Mouse (Mus musculus): ENCODE results near the gene Prkar1a.
"Not testable (repeated sequence)": the region's sequence is repeated elsewhere in the genome, so short reads cannot be mapped to it uniquely, and the experiment has no call there.

The Prkar1a gene

GRCm38 (mm10) chr11:109641498-109642222, 7.5 kb upstream of the Prkar1a start:
- DNase-seq (ENCODE audit: low spot score): no peak

GRCm38 (mm10) chr11:109648510-109648909, 695 bp upstream of the Prkar1a start:
- no peak for DNase-seq (ENCODE audit: low spot score)

- DNase-seq (ENCODE audit: low spot score): peak; percentile 21
These were observed 933 bp downstream of the Prkar1a start for GRCm38 (mm10) chr11:109649975-109650701.

DNA sequence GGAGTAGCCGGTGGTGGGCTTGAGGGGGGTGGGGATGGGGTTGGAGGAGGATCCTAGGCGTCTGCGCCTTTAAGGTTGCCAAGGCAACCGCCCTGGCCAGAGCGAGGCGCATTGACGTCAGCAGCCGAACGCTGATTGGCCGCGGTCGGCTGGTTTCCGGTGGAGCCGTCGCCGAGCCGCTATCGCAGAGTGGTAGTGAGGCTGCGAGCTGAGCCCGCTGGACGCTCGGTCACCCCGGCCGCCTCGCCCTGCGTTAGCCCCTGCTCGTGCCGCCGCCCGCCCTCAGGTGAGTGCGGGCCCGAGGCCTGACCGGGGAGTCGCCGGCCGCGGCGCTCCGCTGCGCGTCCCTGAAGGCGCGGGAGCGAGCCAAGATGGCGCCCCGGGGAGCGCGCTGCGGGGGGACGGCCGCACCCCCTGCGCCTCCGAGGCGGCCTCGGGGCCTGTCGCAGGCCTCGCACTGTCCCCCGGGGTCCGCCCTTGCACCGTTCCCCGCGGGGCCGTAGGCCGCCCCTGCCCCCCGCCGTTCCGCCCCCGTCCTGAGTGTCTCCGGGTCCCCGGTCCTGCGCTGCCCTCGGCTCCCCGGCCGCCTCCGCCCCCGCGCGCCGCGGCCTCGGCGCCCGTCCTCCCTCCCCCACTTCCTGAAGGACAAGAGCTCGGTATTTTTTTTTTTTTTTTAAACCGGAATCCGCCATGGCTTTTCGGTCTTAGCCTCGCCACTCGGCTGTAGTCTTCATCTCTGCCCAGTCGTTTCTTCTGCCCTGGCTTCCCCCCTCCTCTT, 1.8 kb downstream of the Prkar1a start:
- DNase-seq (ENCODE audit: low spot score): peak; percentile 86

DNA sequence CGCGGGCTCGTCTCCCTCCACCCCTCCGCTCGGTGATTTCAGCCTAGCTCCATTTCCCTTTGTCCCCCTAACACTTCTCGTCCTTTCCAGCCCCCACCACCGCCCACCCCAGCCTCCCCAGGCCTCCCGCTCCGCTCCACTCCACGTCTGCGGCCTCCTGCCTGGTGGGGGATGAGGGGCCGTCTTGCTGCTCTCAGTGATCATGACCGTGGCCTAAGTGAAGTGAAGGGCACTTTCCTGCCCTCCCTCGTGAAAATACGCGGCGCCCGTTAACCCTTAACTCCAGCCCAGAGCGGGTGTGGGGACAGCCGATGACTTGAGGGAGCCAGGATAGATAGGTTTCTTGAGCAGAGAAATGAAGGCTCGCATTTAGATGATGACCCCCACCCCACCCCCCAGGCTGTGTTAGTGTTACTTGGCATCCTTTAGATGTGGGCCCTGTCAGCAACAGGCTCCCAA, 2.4 kb downstream of the Prkar1a start:
- no peak for DNase-seq (ENCODE audit: low spot score)

GRCm38 (mm10) chr11:109652505-109652904, 3.3 kb downstream of the Prkar1a start:
- DNase-seq (ENCODE audit: low spot score): no peak

DNA sequence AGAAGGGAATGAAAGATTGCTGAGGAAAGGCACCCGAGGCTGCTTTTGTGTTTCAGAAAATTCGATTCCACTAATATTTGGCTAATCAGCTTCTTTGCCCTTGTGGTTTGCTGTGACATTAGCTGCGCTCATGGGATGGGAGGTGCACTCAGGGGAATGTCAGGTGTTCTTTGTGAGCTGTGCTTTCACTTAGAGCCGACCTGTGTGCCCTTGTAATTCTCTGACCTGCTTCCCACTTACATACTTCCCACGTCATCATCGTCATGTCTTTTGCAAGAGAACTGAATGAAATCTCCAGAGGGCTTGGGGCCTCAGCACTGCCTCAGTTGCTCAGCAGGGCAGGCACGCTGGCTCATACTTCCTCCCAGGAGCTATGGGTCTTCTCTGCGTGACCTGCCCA, 4.0 kb downstream of the Prkar1a start:
- DNase-seq (ENCODE audit: low spot score): no peak

DNA sequence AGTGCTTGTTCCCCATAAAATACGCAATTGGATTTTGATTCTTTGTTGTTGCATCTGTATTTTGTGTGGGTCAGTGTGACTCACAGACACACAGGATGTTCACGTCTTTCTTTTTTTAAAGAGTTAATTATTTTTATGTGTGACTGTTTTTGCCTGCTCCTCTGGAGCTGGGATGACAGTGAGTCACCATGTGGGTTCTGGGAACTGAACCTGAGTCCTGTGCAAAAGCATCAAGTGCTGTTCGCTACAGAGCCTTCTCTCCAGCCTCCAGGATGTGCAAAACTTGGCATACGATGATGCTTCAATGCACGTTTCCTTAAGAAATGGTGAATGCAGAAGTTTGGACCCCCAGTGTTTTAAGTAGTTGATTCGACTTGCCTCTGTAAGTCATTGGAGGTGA, 5.4 kb downstream of the Prkar1a start:
- no peak for DNase-seq (ENCODE audit: low spot score)

GRCm38 (mm10) chr11:109656232-109656631, 7.0 kb downstream of the Prkar1a start:
- DNase-seq (ENCODE audit: low spot score): no peak

GRCm38 (mm10) chr11:109660526-109660925, 11.3 kb downstream of the Prkar1a start:
- DNase-seq (ENCODE audit: low spot score): not testable (repeated sequence)

GRCm38 (mm10) chr11:109664293-109664692, 15.1 kb downstream of the Prkar1a start:
- DNase-seq (ENCODE audit: low spot score): no peak

DNA sequence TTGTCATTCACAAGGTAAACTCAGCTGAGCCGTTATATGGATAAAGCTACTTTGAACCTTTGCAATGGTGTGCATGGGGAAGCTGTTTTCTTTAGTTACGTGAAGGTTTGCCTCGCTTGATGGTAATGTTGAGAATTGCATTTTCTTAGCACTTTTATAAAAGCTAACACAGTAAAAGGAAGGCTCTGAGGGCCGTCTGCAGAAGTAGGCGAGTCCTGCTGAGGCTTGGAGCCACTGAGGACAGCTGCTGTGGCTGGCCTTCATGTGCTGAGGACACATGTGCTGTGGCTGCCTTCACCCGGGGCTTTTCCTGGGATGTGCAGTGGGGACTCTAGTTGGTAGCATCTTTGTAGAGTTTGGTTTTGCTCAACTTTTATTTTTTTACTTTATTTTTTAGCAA, 16.2 kb downstream of the Prkar1a start:
- DNase-seq (ENCODE audit: low spot score): no peak

DNA sequence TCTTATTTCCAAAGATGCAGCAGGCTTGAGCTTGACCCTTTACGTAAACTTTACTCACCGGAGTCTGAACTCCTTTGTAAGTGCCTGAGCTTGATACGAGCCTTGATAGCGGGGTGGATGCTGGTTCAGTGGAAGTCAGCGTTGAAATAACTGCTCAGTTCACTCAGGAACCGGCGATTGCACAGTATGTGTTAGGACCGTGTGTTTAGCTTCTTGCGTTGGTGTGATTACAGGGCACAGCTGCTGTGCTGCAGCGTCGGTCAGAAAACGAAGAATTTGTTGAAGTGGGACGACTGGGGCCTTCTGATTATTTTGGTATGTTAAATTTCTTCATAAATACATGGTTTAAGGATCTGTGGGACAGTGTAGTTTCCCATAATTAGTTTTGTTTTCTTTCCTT, 17.2 kb downstream of the Prkar1a start:
- DNase-seq (ENCODE audit: low spot score): no peak

- no peak for DNase-seq (ENCODE audit: low spot score)
These were observed 18.2 kb downstream of the Prkar1a start for GRCm38 (mm10) chr11:109667371-109667770.

GRCm38 (mm10) chr11:109668115-109668725, 19.0 kb downstream of the Prkar1a start:
- no peak for DNase-seq (ENCODE audit: low spot score)

GRCm38 (mm10) chr11:109669149-109669708, 20.0 kb downstream of the Prkar1a start:
- DNase-seq (ENCODE audit: low spot score): no peak

GRCm38 (mm10) chr11:109670026-109670916, 21.1 kb downstream of the Prkar1a start:
- no peak for DNase-seq (ENCODE audit: low spot score)

GRCm38 (mm10) chr11:109671136-109672020, 22.2 kb downstream of the Prkar1a start:
- DNase-seq (ENCODE audit: low spot score): no peak

- no peak for DNase-seq (ENCODE audit: low spot score)
These were observed 22.8 kb downstream of the Prkar1a start for GRCm38 (mm10) chr11:109672021-109672324.

DNA sequence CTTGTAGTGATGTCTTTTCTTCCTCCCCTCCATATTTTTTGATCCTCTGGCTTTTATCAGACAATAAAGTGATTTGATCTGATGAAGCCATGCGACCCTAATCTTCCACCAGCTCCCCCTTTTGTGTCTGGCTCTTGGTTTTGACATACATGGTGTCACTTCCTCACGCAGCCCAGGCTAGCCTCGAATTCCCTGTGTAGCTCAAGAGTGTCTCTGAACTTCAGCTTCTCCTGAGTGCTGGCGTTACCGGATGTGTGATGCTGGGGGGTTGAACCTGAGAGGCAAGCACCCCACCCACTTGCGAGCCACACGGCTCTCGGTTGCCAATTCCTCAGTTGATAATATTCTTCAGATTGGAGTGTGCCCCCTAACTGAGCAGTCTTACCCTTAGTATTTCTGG, 23.2 kb downstream of the Prkar1a start:
- DNase-seq (ENCODE audit: low spot score): no peak

All from ovary, postnatal 10 days (tissue).